Mouse (Mus musculus) megakaryocyte, embryonic 14.5 days (primary cell): Measurements from ENCODE around the gene Csnk2a2. TPM values are rescaled to one million over a fixed set of nuclear protein-coding genes. Genes with fewer than 3 reads are reported as not detected.

Experiments
- H3K27me3 ChIP-seq: replicated peaks from 2 replicates; pipeline ENCODE3; 2012; ENCODE audit warnings: inconsistent platforms
- H3K36me3 ChIP-seq: replicated peaks from 2 replicates; pipeline ENCODE3; 2012; ENCODE audit warnings: low read length, inconsistent platforms, mixed read lengths
- H3K4me1 ChIP-seq: 2 replicates; pipeline ENCODE4 v1.6.1; 2012; ENCODE audit warnings: inconsistent platforms
- H3K4me3 ChIP-seq: replicated peaks from 2 replicates; pipeline ENCODE3; 2012; ENCODE audit warnings: moderate library complexity, mild to moderate bottlenecking, inconsistent platforms
- H3K9me3 ChIP-seq: 2 replicates; pipeline ENCODE4 v1.6.1; 2012; ENCODE audit warnings: inconsistent platforms
- FLI1 ChIP-seq: IDR thresholded peaks from 2 replicates; pipeline ENCODE4 v1.6.1; 2012; ENCODE audit warnings: low read length, inconsistent platforms, mixed read lengths
- GATA1 ChIP-seq: IDR thresholded peaks from 3 replicates; pipeline ENCODE4 v1.6.1; 2012; ENCODE audit warnings: mixed read lengths, low read length, inconsistent platforms, borderline replicate concordance
- polyA plus RNA-seq: library from polyadenylated mRNA; stranded (reverse); fragments of >175 nt; gene quantifications from 2 replicates; pipeline ENCODE4 v1.2.3, GENCODE M21; 2012; ENCODE audit warnings: low replicate concordance; ENCODE audit not compliant: insufficient read depth

The Csnk2a2 gene
- 6.6 and 7.8 TPM in 2 replicates for polyA plus RNA-seq

DNA sequence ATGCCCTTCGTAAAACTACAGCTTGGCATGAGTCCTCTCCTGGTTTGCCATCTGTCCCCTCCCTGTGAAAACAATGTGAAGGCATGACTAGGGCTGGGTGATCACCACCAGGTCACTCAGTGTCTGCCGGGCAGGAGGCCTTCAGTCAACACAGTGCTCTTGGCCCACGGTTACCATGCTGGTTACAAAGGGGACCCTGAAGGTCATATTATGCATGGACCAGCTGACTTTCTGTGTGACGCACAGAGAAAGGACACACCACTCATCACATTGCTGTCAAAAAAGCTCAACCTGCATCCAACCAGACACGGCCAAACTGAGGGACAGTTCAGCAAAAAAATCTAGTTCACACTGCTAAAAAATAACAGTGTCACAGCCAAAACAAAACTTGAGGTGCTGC is at the start of gene Csnk2a2:
TSS of gene Csnk2a2 (minus strand) at position 34 of the 400 bp plus-strand sequence.
- no peak for TF ChIP-seq GATA1
- TF ChIP-seq FLI1: no peak
- peaks cover 3% of the 10 kb centered on the region for H3K27me3 ChIP-seq

DNA sequence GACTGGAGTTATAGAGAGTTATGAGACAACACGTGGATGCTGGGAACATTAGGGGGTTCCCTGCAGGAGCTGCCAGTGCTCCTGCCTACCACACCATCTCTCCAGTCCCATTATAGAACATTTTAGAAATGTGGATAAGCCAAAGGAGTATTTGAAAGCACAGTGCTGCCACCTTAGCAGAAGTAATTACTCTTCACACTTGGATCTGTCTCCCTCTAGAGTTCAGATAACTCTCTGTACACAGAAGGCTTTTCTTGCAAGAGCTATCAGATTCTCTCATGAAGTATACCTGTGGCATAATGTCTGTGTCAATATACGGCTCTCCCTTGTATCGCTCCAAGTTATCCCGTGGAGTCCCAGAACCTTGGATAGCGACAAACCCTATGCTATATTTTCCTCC is 49.6 kb upstream of the Csnk2a2 start:
- Histone ChIP-seq H3K36me3 (no peaks in the 10 kb centered on the region), H3K4me3 (no peak overlapping the region), H3K9me3 (peaks cover 21% of the 10 kb centered on the region), H3K27me3 (peaks cover 10% of the 10 kb centered on the region), H3K4me1 (no peaks in the 10 kb centered on the region)
- no peak for TF ChIP-seq FLI1
- no peak for TF ChIP-seq GATA1

More for the DNA sequence above, at the start of gene Csnk2a2:
- Histone ChIP-seq H3K36me3 (peaks cover 20% of the 10 kb centered on the region), H3K9me3 (no peaks in the 10 kb centered on the region), H3K4me1 (peaks cover 29% of the 10 kb centered on the region), H3K4me3 (peak within 1 kb of the TSS; percentile 94)

DNA sequence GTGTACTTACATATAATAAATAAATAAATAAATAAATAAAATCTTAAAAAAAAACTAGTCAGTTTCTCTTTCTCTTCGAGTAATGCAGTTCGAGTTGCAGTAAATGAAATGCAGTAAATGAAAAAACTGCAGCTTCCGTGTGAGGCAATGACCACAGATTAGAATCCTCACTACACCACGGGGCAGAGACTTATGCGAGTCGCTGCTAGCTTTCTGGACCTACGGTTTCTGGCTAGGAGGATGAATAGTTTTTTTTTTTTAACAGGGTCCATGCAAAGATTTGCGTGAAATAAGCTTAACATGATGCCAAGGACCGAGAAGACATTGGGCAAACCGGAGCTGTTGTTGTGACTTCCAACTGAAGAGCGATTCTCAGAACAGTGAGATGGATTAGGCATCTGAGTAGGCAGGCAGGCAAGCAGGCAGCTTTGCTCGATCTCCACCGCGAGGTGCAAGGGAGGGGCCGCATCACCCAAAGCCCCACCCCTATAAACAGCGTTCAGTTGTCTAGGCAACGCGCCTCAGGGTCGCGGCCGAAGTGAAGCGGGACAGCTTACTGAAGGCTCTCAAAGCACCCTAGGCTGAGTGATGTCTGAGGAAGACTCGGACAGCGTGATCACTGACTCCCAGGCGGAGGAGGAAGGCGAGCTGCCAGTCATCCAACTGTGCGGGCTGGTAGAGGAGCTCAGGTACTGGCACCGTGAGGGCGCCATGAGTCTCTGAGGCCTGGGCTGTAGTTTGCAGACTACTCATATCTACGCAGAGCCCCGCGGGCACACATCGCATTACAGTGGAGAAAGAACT is 43.9 kb upstream of the Csnk2a2 start, which contains the start of gene Ccdc113:
TSS of gene Ccdc113 (plus strand) at position 502 of the 804 bp plus-strand sequence.
- TF ChIP-seq GATA1 (no peak), FLI1 (no peak)
- H3K4me3 ChIP-seq: peak within 1 kb of the TSS; percentile 83
- peaks cover 6% of the 10 kb centered on the region for H3K9me3 ChIP-seq
- peaks cover 21% of the 10 kb centered on the region for H3K27me3 ChIP-seq
- no peaks in the 10 kb centered on the region for H3K36me3 ChIP-seq
- peaks cover 8% of the 10 kb centered on the region for H3K4me1 ChIP-seq

DNA sequence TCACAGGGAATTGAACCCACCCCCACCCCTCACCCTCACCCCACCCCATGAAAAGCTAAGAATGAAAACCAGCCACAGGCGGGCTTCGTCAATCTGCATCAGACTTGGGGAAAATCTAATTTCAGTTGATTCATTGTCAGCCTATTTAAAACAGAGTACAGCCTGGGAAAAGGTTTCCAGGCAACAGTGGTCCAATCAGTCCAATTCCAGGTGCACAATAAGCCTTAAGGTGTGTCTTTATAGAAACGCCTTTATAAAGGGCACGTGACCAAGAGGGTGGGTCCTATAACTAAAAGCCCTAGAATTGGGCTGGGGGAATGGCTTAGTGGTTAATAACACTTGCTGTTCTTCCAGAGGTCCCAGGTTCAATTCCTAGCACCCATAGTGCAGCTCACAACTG is 42.4 kb upstream of the Csnk2a2 start:
- H3K36me3 ChIP-seq: no peaks in the 10 kb centered on the region
- no peak for TF ChIP-seq FLI1
- no peak for TF ChIP-seq GATA1
- H3K27me3 ChIP-seq: peaks cover 23% of the 10 kb centered on the region
- no peak overlapping the region for H3K4me3 ChIP-seq
- peaks cover 8% of the 10 kb centered on the region for H3K4me1 ChIP-seq
- peaks cover 6% of the 10 kb centered on the region for H3K9me3 ChIP-seq

DNA sequence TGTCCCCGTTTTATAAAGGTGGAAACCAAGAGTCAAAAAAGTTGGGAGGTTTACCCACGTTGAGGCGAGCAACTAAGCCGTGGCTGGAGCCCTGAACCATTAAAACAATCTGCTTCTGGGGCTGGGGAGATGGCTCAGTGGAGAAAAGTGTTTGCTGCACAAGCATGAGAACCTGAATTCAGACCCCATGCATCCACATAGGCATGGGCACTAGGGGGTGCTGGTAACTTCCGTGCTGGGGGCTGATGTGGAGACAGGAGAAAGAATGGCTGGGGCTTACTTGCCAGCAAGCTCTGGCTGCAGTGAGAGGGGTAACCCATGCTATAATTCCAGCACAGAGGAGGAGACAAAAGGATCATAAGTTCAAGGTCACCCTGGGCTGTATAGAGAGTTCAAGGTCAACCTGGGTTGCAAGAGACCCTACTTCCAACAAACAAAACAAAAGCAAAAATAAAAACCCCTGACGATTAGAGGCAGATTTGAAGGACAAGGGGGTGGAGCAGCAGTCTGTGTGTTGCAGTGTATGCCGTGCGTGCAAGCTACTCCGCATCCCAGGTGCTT is 39.0 kb upstream of the Csnk2a2 start:
- H3K36me3 ChIP-seq: no peaks in the 10 kb centered on the region
- H3K4me3 ChIP-seq: no peak overlapping the region
- TF ChIP-seq GATA1 (no peak), FLI1 (no peak)
- peaks cover 26% of the 10 kb centered on the region for H3K27me3 ChIP-seq
- H3K9me3 ChIP-seq: no peaks in the 10 kb centered on the region
- H3K4me1 ChIP-seq: peaks cover 3% of the 10 kb centered on the region

DNA sequence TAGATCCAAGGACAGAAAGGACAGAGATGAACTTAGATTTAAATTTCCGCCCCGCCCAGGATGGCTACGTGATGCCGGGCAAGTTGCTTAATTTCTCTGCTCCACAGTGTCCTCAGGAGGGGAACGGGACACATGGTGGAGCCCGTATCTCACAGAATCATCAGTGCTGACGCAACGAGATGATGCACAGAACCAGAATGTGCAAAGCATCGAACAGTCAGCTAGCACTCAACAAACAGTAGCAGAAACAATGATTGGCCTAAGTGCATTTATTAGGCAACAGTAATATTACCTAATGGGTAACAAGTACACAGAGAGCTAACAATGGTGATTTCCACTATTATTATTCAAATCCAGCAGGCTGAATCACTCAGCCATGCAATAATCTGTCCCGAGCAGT is 38.4 kb upstream of the Csnk2a2 start:
- TF ChIP-seq FLI1: no peak
- no peak for TF ChIP-seq GATA1
- Histone ChIP-seq H3K27me3 (peaks cover 24% of the 10 kb centered on the region), H3K4me1 (no peaks in the 10 kb centered on the region), H3K9me3 (no peaks in the 10 kb centered on the region), H3K36me3 (no peaks in the 10 kb centered on the region), H3K4me3 (no peak overlapping the region)

DNA sequence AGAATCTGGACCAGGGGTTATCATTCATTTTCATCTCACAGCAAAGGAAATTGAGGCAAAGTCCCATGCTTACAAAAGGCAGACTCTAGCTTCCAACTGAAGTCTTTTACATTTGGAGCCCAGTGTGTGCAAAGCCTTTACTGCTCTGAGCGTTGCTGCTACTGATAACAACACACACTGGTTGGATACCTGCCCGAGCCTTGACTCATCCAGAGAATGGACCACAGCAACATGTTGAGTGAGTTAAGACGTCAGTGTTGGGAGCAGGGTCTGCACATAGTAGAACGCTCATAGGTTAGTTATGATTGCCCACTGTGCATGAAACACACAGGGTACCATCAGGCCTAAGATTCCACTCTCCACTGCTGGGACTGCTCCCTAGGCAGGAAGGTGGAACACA is 34.2 kb upstream of the Csnk2a2 start:
- TF ChIP-seq GATA1 (no peak), FLI1 (no peak)

DNA sequence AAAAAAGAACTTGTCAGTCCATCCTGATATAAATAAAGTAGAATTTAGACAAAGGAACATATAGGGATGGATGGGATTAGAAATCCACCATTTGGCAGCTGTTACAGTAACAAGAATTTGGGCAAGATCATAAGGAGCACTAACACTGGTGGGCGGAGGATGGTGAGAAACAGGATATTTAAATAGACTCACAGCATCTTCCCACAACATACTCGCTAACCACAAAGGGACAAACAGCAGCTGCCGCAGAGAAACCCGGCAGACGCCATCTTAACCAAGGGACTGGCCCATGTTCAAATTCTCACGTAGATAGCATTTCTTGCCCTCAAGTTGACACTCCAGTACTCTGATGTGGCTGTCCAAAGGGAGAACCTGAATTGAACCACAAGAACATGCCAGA is 27.1 kb upstream of the Csnk2a2 start:
- Histone ChIP-seq H3K4me1 (no peaks in the 10 kb centered on the region), H3K36me3 (no peaks in the 10 kb centered on the region), H3K27me3 (peaks cover 2% of the 10 kb centered on the region), H3K4me3 (no peak overlapping the region), H3K9me3 (no peaks in the 10 kb centered on the region)
- TF ChIP-seq GATA1 (no peak), FLI1 (no peak)

More for the DNA sequence above, 34.2 kb upstream of the Csnk2a2 start:
- no peaks in the 10 kb centered on the region for H3K4me1 ChIP-seq
- no peaks in the 10 kb centered on the region for H3K36me3 ChIP-seq
- peaks cover 18% of the 10 kb centered on the region for H3K27me3 ChIP-seq
- H3K4me3 ChIP-seq: no peak overlapping the region
- no peaks in the 10 kb centered on the region for H3K9me3 ChIP-seq

DNA sequence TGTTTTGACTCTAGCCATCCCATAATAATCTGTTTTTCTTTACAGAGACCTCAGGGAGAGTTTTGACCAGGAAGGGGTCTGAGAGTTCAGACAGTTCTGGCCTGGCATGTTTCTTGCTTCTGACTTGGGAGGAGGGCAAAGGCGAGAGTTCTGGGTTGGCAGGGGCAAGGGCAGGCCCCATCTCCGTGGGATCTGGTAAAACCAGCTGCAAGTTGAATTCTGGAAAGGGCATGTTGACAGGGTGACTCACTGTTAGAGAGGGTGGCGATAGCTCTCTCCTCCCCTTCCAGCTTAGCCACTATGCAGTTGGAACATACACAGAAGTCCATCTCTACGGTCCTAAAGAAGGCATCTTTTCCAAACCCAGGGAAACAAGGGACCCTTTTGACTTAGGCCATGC is 23.4 kb upstream of the Csnk2a2 start:
- Histone ChIP-seq H3K9me3 (no peaks in the 10 kb centered on the region), H3K27me3 (peaks cover 9% of the 10 kb centered on the region), H3K4me1 (no peaks in the 10 kb centered on the region), H3K4me3 (no peak overlapping the region), H3K36me3 (no peaks in the 10 kb centered on the region)
- no peak for TF ChIP-seq FLI1
- TF ChIP-seq GATA1: no peak

DNA sequence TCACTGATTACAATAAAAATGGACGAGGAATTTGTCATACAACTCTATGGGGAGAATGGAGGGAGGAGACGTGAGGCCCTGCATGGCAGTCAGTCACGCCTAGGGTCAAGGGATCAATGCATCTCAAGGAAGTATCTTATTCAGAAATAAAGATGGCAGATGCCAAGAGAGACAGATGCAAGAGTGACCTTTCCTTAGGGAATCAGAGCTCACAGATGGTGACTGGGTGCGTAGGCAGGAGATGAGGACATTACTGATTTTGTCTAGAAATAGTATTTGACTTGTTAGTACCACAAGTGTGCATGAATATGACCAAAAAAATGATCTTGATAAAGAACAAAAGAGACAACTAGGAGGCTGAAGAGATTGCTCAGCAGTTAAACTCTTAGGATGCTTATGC is 22.4 kb upstream of the Csnk2a2 start:
- Histone ChIP-seq H3K9me3 (no peaks in the 10 kb centered on the region), H3K36me3 (no peaks in the 10 kb centered on the region), H3K4me3 (no peak overlapping the region), H3K4me1 (no peaks in the 10 kb centered on the region), H3K27me3 (peaks cover 9% of the 10 kb centered on the region)
- TF ChIP-seq FLI1 (no peak), GATA1 (no peak)

DNA sequence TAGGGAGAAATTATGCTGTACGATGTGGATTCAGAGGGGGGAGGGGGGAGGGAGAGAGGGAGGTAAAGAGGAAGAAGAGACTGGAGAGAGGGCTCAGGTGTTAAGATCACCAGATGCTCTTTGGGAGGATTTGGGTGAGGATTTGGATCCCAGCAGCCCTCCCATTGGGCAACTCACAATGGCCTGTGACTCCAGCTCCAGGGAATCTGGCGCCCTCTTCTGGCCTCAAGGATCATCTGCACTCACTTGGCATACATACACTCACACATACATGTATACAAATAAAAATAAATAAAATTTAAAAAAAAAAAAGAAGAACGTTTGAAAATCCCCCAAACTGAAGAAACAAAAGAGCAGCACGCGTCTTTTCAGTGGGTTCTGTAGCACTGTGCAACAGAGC is 16.4 kb upstream of the Csnk2a2 start:
- no peaks in the 10 kb centered on the region for H3K36me3 ChIP-seq
- H3K9me3 ChIP-seq: peaks cover 25% of the 10 kb centered on the region
- peaks cover 14% of the 10 kb centered on the region for H3K27me3 ChIP-seq
- TF ChIP-seq GATA1 (no peak), FLI1 (no peak)
- H3K4me3 ChIP-seq: no peak overlapping the region
- no peaks in the 10 kb centered on the region for H3K4me1 ChIP-seq
